Mouse (Mus musculus) left cerebral cortex, postnatal 4 days (tissue): ENCODE measurements around the gene Tcp10a. TPM values are rescaled to one million over a fixed set of nuclear protein-coding genes. Genes with fewer than 3 reads are reported as not detected.
A peak's percentile ranks its signal among the peaks of the same experiment; 100 is the strongest.
"Not testable (repeated sequence)": the region's sequence is repeated elsewhere in the genome, so short reads cannot be mapped to it uniquely, and the experiment has no call there.

Source experiments
- DNase-seq: peaks from one replicate; pipeline ENCODE4 v3.0.0-alpha.2; 2022
- intact Hi-C: fragments of 180-260 bp; cut with DNase I; formaldehyde crosslinking; loops from one replicate; pipeline ENCODE4 v1.15.1; 2025
- total RNA-seq, 2 experiments: library from RNA; stranded (reverse); gene quantifications; 2 replicates each; pipeline ENCODE4 v1.2.3; 2021

Tcp10a gene
- total RNA-seq: not detected

GRCm38 (mm10) chr17:7324346-7324745, at the start of gene Tcp10a:
Gene Tcp10a (plus strand): TSS chr17:7324646.
- intact Hi-C loops, DNase-seq: not testable (repeated sequence)

- DNase-seq: peak; percentile 92
- intact Hi-C loops: no loop called here
Measured at GRCm38 (mm10) chr17:7278702-7279242, 45.7 kb upstream of the Tcp10a start.

- DNase-seq: no peak
- intact Hi-C loops: no loop called here
Measured at GRCm38 (mm10) chr17:7279251-7279650, 45.2 kb upstream of the Tcp10a start.

DNA sequence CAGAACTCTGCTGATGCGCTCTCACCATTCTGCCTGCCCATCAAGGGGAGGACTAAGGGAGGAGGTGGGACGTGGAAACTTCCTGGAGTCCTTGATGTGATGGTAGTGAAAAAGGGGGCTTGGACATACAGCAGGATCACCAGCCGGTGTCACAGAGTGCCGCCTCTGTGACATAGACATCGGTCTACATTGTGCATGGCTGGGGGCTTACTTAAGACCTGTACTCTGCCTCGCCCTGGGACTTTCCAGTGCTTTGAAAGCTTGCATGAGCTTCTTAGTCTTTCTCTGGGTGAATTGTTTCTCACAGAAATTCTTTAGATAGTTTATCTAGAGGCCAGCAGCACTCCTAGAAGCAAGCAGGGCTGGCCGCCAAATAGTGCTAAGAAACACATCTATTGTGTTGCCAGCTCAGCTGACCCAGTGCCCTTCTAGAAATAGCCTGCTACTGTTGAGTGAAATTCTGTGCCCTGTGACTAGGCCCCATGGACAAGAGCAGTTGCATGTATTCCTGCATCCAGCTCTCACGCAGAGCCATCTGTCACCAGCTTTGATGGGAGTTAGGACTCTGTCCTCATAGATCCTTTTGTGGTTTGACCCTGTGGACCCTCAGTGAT, 40.0 kb upstream of the Tcp10a start:
- DNase-seq: peak; percentile 45
- intact Hi-C loops: no loop called here

- intact Hi-C loops: no loop called here
- DNase-seq: no peak
Measured at GRCm38 (mm10) chr17:7285292-7285691, 39.2 kb upstream of the Tcp10a start.

DNA sequence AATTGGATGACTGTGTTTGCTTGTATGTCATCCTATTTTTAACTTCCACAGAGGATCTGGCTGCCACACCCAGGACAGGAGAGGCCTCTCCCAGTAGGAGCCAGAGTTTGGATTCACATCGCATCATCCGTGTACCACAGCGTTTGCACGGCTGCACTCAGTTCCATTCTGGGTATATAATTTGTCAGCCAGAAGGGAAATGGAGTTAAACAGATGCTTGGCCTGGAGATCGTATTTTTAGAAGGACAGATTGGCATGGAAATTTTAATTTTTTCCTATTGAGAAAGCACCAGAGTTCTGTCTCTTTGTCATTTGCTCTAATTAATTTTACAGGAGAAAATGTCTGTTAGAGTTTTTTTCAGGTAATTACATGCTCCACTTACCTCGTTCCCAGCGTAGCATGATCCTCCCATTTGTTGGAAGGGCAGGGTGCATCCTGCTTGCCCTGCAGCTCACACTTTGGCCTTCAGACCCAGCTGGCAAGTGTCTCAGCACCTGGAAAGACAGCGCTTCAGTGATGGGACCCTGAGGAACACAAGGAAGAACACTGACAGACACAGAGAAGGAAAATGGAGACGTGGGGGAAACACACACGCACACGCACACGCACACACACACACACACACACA, 37.9 kb upstream of the Tcp10a start:
- DNase-seq: no peak
- intact Hi-C loops: no loop called here

DNA sequence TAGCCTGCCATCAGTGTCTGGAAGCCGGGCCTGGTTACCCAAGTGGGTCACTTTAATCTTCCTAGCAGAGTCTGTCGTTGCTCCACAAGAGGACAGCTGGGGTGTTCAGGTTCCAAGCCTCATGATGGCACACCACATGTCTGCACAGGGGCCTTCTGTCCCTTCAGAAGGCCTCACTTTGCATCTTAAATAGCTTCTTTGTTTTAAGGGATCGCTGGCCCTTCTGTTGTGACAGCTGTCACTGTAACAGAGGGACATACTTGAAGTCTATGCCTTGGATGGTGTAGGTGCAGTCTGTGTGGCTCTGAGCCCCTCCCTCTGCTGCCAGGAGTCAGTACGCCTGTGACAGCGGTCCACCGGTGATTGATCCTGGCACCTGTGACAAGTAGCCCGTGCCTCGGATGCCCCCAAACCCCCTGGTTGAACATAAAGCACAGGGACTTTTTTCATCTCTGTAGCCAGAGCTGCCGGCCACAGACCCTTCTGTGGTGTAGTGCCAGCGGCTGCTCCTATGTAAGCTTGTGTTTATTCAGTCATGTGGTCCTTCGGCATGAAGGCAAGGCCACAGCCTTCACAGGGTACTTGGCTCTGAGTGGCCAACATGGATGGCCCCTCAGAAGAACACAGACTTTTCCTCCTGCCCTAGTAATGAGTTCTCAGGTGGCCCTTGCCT, 32.3 kb upstream of the Tcp10a start:
- intact Hi-C loops: no loop called here

DNA sequence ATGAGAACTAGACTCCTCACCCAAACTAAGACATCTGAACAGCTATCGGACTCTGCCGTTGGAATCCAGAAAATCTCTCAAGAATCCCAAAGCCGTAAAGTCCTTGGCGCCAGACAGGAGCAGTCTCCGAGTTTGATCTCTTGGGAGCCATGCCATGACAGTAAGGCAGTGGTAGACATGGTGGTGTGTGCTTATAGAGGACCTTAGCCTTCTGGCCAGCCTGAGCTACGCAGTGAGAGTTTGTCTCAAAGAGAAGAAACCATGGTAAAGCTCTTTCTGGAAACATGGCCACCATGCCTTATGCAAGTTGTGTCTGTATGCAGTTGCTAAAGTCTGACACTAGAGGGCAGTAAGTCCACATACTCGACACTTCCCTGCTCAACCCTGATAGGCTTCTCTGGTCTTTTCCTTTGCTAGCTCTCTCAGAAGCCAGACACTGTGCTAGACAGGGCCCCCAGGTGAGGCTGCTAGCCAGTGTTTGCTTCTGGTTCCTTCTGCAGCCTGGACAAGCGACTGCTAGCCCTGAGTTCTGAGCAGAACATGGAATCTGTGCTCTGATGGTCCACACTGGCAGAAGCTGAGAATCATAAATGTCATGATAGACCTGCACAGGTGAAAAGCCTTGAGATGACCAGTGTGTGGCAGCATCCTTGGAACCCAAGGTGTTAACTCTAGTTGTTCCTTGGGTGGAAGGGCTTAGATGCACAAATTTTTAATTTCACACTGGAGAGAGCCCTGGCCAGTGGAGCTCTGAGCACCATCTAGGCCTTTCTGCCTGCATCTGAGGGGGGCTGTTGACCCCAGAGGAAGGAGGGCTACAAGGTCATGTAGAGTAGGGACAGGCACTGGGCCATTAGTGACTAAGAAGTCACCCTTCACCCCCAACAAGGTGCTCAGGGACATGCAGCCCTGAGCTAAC, 17.9 kb upstream of the Tcp10a start:
- intact Hi-C loops, DNase-seq: not testable (repeated sequence)

More for the DNA sequence above, 32.3 kb upstream of the Tcp10a start:
- peak; percentile 72 for DNase-seq

DNA sequence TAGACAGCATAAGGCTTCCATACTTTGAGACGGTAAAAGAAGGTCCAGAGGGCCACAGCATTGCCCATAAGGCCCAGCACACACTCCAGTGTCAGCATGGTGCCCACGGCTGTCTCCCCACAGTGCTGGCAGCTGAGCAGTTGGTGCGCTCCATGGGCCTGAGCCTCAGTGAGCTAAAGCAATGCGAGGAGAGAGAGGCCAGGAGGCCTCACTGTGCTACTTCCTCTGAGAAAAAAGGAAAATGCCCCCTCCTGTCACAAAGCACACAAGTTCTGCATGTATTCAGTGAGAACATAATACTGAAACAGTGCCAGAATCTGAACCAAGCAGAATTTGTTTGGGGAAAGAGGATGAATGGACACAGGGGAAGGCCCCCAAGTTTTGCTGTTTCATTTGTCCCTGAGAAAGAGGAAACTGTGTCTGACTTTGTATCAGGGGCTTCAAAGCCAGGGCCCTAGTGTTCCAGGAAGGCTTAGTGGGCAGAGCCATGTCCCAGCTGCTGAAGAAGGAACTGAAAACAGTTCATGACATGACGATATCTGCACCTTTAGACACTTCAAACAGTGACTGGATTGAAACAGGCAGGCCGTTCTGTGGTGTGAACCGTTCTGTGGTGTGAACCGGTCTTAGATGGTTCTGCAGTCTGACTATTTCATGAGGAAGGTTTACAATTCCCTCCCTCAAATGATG, 8.6 kb upstream of the Tcp10a start:
- intact Hi-C loops, DNase-seq: not testable (repeated sequence)

- intact Hi-C loops, DNase-seq: not testable (repeated sequence)
Measured at GRCm38 (mm10) chr17:7319789-7320188, 4.7 kb upstream of the Tcp10a start.

- intact Hi-C loops, DNase-seq: not testable (repeated sequence)
Measured at GRCm38 (mm10) chr17:7326415-7326814, 2.0 kb downstream of the Tcp10a start.

- intact Hi-C loops, DNase-seq: not testable (repeated sequence)
Measured at GRCm38 (mm10) chr17:7332745-7333144, 8.3 kb downstream of the Tcp10a start.

GRCm38 (mm10) chr17:7337381-7337780, 12.9 kb downstream of the Tcp10a start:
- DNase-seq, intact Hi-C loops: not testable (repeated sequence)

DNA sequence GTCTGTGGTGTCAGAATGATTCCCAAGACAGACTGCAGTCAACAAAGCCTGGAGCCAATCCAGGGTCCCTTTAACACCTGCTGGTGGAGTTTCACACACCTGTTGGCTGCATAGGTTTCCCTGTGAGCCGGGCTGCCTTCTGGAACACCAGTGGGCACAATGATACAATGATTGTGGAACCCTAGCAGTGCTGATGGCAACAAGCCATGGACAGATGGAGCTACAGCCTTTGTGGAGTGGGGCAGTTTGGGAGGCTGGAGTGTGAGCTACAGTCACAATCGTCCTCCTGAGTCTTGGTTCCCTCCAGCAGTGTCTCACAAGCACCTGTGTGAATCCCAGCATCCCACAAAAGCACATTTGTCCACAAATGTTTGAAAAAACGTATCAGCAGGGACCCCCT, 24.3 kb downstream of the Tcp10a start:
- intact Hi-C loops: not testable (repeated sequence)
- DNase-seq: peak; percentile 49

GRCm38 (mm10) chr17:7352596-7352995, 28.1 kb downstream of the Tcp10a start, which contains the start of gene Ttll2:
Gene Ttll2 (minus strand): TSS chr17:7352696.
- intact Hi-C loops, DNase-seq: not testable (repeated sequence)

- intact Hi-C loops, DNase-seq: not testable (repeated sequence)
Measured at GRCm38 (mm10) chr17:7359806-7360205, 35.4 kb downstream of the Tcp10a start.

DNA sequence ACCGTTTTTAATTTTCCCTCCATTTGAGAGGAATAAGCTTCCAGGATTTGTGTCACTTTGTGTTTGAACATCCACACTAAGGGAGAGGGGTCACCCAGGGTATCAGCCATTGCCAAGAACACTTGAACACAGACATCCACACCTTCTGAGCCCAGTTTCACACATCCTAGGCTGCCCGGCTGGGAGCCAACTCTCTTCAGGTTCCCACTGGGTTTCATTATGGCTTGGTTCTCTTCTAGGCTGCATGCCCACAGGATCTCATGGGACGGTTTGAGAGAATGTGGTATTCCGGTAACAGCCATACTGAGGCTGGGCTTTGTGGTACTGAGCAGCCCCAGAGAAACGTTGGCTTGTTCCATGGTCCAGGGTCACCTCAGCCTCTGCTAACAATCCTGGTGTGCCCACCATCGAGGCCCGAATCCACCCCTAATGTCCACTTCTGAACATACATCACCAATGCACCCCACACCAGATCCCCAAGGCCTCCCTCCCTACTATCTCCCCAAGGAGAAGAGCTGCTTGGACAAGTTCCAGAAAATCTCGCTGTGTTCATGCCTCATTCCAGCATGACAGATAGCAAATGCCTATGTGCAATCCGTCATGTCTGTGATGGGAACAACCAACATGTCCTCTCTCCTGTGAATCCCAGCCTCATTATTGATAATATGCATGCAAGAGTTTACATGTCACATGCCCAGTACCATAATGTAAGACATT, 36.5 kb downstream of the Tcp10a start:
- intact Hi-C loops: not testable (repeated sequence)
- peak; percentile 88 for DNase-seq

DNA sequence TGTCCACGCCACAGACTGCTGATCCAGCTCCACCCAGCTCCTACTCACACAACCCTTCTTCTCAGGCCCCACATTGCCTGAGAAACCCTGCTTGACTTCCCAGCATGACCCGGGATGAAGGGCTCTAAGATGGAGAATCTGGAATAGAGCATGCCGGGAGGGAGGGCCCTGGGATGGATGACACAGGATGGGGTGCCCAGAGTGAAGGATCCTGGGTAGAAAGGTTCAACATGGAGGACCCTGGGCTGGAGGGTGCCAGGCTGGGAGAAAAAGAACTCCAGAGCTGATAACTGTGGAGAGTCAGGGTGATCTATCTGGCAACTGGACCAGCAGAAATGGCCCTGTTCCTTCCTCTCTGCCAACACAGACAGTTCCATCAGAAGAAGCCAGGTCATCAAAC, 41.2 kb downstream of the Tcp10a start:
- DNase-seq: not testable (repeated sequence)

GRCm38 (mm10) chr17:7366265-7366664, 41.8 kb downstream of the Tcp10a start:
- DNase-seq, intact Hi-C loops: not testable (repeated sequence)

More for the DNA sequence above, 41.2 kb downstream of the Tcp10a start:
- intact Hi-C loops: not testable (repeated sequence)
